Mouse (Mus musculus) Muller cell, postnatal 12 days (primary cell): ENCODE results near the gene Rbak.
"Not testable (repeated sequence)": the region's sequence is repeated elsewhere in the genome, so short reads cannot be mapped to it uniquely, and the experiment has no call there.

Experiments used
- DNase-seq: peaks from one replicate; pipeline ENCODE4 v3.0.0-alpha.2; 2015; ENCODE audit errors: inconsistent ontology term

The Rbak gene

GRCm38 (mm10) chr5:143180255-143181076, at the start of gene Rbak, which contains the start of gene Spdye4b:
Gene Rbak, minus strand, starts transcription at chr5:143180775.
Gene Spdye4b, plus strand, starts transcription at chr5:143181017.
- DNase-seq, result peak; percentile 94

DNA sequence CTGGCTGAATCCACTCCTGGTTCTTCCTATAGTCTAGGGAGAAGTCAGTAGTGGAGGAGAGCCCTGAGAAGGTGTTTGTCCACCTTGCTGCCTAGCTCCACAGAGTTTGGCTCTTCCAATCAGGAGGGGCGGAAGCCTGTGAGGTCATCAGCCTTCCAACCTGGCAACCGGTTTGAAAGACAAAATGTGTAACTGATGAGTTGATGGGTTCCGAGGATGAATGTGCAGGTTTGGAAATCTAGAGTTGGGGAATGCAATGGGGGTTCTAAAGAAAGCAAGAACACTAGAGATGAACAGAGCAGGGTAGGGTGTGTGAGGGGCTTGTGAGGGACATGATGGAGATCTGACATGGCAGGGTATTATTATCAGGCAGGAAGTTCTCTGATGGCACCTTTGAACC, 46.2 kb upstream of the Rbak start, which contains the start of gene Spdye4a:
Gene Spdye4a, minus strand, starts transcription at position 101 of the 400 bp plus-strand sequence.
- no peak for DNase-seq

- no peak for DNase-seq
Observed at GRCm38 (mm10) chr5:143222287-143222686, 41.7 kb upstream of the Rbak start.

DNA sequence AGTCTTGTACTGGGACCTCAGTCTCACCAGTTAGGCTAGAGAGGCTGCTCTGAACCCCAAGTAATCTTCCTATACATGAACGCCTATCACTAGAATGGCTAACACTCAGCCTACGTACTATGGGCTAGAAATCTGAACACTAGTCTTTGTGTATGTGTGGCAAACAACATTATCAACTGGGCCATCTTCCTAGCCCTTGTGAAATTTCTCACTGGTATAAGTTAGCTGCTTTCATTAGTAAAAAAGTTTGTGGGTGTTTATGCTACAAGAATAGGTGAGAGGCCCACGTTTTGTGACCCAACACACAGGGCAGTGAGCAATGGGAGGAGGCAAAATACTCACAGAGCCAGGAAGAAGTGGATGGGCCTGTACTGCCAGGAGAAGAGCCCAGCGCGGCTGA, 40.4 kb upstream of the Rbak start:
- no peak for DNase-seq

GRCm38 (mm10) chr5:143213832-143214231, 33.3 kb upstream of the Rbak start:
- no peak for DNase-seq

DNA sequence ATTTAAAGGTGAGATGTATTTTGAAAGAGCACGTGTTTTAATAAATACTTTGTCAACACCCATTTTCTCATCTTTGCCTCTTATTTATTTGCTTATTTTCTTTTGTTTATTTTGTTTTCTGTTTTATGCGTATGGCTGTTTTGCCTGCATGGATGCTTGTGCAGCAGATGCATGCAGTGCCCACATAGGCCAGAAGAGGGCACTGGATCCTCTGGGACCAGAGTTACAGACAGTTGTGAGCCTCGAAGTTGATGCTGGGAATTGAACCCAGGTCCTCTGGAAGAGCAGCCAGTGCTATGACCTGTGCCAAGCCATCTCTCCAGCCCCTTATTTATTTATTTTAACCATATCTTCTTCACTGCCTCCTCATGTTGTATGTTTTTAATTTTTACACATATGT, 24.4 kb upstream of the Rbak start:
- DNase-seq, result no peak

- DNase-seq, result peak; percentile 4
Observed at GRCm38 (mm10) chr5:143196506-143196905, 15.9 kb upstream of the Rbak start.

GRCm38 (mm10) chr5:143195166-143195565, 14.6 kb upstream of the Rbak start:
- DNase-seq, result no peak

GRCm38 (mm10) chr5:143194747-143195146, 14.2 kb upstream of the Rbak start:
- peak; percentile 9 for DNase-seq

- DNase-seq, result no peak
Observed at GRCm38 (mm10) chr5:143192806-143193205, 12.2 kb upstream of the Rbak start.

DNA sequence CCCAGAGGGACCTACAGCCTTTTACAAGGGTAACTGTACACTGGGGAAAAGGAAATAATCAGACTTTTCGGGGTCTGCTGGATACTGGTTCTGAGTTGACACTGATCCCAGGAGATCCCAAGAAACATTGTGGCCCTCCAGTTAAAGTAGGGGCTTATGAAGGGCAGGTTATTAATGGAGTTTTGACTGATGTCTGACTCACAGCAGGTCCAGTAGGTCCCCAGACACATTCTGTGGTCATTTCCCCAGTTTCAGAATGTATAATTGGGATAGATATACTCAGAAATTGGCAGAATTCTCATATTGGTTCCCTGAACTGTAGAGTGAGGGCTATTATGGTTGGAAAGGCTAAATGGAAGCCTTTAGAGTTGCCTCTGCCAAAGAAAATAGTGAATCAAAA, 7.4 kb upstream of the Rbak start:
- not testable (repeated sequence) for DNase-seq

- peak; percentile 16 for DNase-seq
Observed at GRCm38 (mm10) chr5:143179179-143179578, 1.4 kb downstream of the Rbak start.

DNA sequence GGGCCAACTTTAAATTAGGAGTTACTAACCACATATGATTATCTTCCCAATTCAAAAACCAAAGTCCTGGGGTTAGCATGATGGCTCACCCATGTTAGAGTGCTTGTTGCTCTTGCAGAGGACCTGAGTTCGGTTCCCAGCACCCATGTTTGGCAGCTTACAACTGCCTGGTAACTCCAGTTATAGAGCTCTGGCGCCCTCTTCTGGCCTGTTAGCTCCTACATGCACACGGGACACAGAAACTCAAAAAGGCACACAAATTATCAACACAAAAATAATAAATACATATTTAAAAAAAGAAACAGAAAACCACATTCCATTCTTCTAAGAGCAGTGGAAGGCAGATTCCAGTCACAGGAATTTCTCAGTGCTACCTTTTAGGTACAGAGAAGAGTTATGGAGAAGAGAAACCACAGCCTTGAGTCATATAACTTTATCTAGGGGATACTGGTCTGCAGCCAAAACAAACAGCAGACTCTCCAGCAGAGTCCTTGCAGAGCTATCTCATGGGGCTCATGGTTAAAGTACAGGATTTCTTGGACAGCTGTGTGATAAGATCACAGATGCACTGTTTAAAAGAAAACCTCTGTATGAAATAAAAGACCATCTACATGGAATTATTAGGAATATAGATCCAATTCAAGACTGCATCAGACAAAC, 2.9 kb downstream of the Rbak start:
- DNase-seq, result no peak

- no peak for DNase-seq
Observed at GRCm38 (mm10) chr5:143175970-143176369, 4.6 kb downstream of the Rbak start.

GRCm38 (mm10) chr5:143165508-143166070, 15.0 kb downstream of the Rbak start:
- DNase-seq, result no peak

- DNase-seq, result no peak
Observed at GRCm38 (mm10) chr5:143155534-143155933, 25.0 kb downstream of the Rbak start.

DNA sequence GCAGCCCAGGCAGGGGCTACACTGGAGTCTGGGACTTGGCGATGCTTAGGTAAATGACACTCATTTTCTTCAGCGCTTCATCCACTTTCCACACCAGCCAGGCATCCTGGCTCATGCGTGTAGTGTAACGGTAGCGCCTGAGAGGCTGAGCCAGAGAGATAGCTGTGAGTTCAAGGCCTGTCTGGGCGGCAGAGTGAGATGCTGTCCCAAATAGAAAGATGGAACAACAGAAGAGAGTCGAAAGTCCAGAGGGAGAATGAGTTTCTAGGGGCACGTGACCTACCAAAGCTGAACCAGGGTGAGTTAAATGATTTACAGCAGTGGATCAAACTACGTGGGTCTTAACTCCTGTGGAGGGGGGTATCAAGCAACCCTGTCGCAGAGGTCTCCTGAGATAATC, 26.8 kb downstream of the Rbak start:
- DNase-seq, result no peak

GRCm38 (mm10) chr5:143150044-143150443, 30.5 kb downstream of the Rbak start:
- no peak for DNase-seq

DNA sequence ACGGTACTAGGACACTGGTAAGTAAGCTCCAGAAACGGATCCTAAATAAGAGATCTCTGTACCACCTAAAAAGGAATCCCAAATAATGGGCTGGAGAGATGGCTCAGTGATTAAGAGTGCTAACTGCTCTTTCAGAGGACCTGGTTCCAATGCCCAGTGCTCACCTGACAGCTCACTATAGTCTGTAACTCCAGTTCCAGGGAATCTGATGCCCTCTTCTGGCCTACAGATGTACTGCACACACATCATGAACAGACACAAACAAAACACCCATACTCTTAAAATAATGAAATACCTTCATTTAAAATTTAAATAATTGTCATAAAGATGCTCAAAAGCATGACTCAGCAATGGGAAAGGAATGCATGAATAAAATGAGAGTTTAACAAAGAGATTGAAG, 31.0 kb downstream of the Rbak start:
- DNase-seq, result no peak

DNA sequence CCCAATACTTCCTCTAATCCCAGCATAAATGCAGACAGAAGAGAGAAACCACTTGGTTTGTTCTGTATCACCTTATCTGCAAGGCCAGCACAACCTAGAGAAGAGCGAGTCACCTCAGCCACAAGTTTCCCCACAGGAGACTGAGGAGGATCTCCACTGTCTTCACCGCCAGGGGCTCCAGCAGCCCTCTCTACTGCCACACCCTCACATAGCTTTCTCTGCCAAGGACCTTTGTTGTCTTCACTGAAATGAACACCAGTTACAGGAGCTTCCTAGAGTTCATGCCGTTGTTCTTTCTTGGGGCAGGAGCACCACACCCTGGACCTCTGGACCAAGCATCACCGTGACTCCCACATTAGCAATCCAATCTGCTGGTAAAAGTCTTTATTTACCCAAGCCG, 31.9 kb downstream of the Rbak start:
- DNase-seq, result no peak

GRCm38 (mm10) chr5:143147481-143147880, 33.1 kb downstream of the Rbak start, which contains the start of gene Olfr718-ps1:
Gene Olfr718-ps1, minus strand, starts transcription at chr5:143147581.
- DNase-seq, result no peak

- no peak for DNase-seq
Observed at GRCm38 (mm10) chr5:143137580-143137979, 43.0 kb downstream of the Rbak start.

- DNase-seq, result no peak
Observed at GRCm38 (mm10) chr5:143135042-143135441, 45.5 kb downstream of the Rbak start.
